8 mouse cellular contexts compared by ENCODE assay signal in the genomic region with DNA sequence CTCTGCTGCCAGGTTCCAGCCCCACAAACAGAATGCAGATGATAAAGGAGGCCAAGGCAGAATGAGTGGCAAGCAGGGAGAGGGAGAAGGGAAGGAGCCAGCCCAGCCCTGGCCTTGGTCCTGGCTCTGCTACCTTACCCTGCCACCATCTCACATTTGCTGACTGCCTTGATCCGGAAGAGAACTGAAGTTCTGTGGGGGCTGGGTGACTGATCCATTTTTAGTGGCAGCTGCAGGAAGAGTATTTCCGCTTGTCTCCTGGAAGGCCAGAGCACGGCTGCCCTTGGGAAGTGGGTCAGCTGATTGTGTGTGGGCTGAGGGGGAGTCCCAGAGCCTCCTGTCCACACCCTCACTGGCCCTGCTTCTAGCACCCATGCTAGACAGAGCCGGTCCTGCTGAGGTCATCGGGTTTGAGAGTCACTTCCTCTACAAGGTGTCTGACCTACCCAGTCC. TPM values are rescaled to one million over a fixed set of nuclear protein-coding genes. Genes with fewer than 3 reads are reported as not detected.
A peak's percentile ranks its signal among the peaks of the same experiment; 100 is the strongest.
DNase-seq lines count a peak whose midpoint lies in the region; ATAC-seq and TF ChIP-seq lines count a peak whose summit lies in the region.

No protein-coding gene starts in this region.

- intact Hi-C loops in gastrocnemius, adult 2 months (cut with DNase I): loop anchor here (2.0 kb wide), 1 partner anchor 38 kb away; a partner anchor contains a TSS
- intact Hi-C loops in left cerebral cortex, postnatal 25 days (cut with DNase I): loop anchor here (2.0 kb wide), 1 partner anchor 38 kb away; a partner anchor contains a TSS

- ATAC-seq in hindbrain, embryonic 16.5 days: peak; percentile 48; the same call in 1 of the 2 replicates
- ATAC-seq in monocyte, adult 5-6 weeks (replicated peaks; ENCODE audit: insufficient number of reproducible peaks, low FRiP score, low TSS enrichment, poor library complexity, severe bottlenecking): peak; percentile 77

- peaks cover 2% of the 10 kb centered on the region; the same call in 1 of the 2 replicates for H3K4me1 ChIP-seq in hindbrain, embryonic 16.5 days (ENCODE audit: control insufficient read depth, insufficient read depth, low read depth, low read length)

- no peak for TF ChIP-seq CTCF in gastrocnemius, adult 2 months (IDR thresholded peaks at IDR 0.05)

- no peaks in the 10 kb centered on the region for H3K9me3 ChIP-seq in hindbrain, embryonic 16.5 days (ENCODE audit: control insufficient read depth, low read length)

- no peaks in the 10 kb centered on the region for H3K27me3 ChIP-seq in hindbrain, embryonic 16.5 days (replicated peaks; ENCODE audit: control insufficient read depth, insufficient read depth, low read length)

- peaks cover 9% of the 10 kb centered on the region; the same call in 1 of the 2 replicates for H3K36me3 ChIP-seq in hindbrain, embryonic 16.5 days (ENCODE audit: control insufficient read depth, insufficient read depth, low read length)

- H3K9ac ChIP-seq in hindbrain, embryonic 16.5 days (ENCODE audit: low read depth, low read length): no peak overlapping the region

- peak overlapping the region; percentile 53 for H3K4me3 ChIP-seq in gastrocnemius, adult 2 months
- H3K4me3 ChIP-seq in hindbrain, embryonic 16.5 days (ENCODE audit: low read length): no peak overlapping the region

- 71% methylated on average over 5 of the region's 5 CpGs for WGBS in hindbrain, embryonic 16.5 days

- no peak overlapping the region for H3K4me2 ChIP-seq in hindbrain, embryonic 16.5 days (ENCODE audit: low read length)

- DNase-seq in layer of hippocampus, adult 11-12 months (ENCODE audit: low spot score): peak; percentile 58
- no peak for DNase-seq in layer of hippocampus, adult 8-10 months (ENCODE audit: low spot score in 2 of 2)
- peak; percentile 64 for DNase-seq in adrenal gland, postnatal 25 days
- DNase-seq in gastrocnemius, adult 2 months: peak; percentile 84
- peak; percentile 47 to 71 for DNase-seq in left cerebral cortex, postnatal 25 days (ENCODE audit: low spot score in 2 of 2)
- no peak for DNase-seq in urinary bladder, postnatal 10 days (ENCODE audit: low spot score)

- H3K27ac ChIP-seq in gastrocnemius, adult 2 months: peak overlapping the region; percentile 95
- no peak overlapping the region; the same call in 1 of the 2 replicates for H3K27ac ChIP-seq in hindbrain, embryonic 16.5 days (ENCODE audit: low read depth, low read length)

RNA-seq across cellular contexts. Expression of a gene that starts 38.5 kb away (rescaled TPM):
- 10 to 100 TPM; 60.8 to 76.0 (median 71.2) TPM for total RNA-seq in layer of hippocampus, adult 8-10 months (2022)
- 110 and 126 TPM in 2 replicates for total RNA-seq in adrenal gland, postnatal 25 days (2021)
- 10 to 100 TPM; 38.2 to 41.8 TPM for total RNA-seq in gastrocnemius, adult 2 months (2021)
- 61.9 and 69.2 TPM in 2 replicates for polyA plus RNA-seq in hindbrain, embryonic 16.5 days (2015; fragmentation: Nextera tagmentation; extraction: Ambion mirVana)
- total RNA-seq in left cerebral cortex, postnatal 25 days (2021): 10 to 100 TPM; 55.5 to 63.4 TPM
- total RNA-seq in monocyte, adult 5-6 weeks (2017): 178 to 219 TPM (median 197 TPM) in 3 replicates

RNA-seq across cellular contexts. Expression of a gene that starts 46.9 kb away (rescaled TPM):
- 10 to 100 TPM; 10.2 to 16.2 (median 13.8) TPM for total RNA-seq in layer of hippocampus, adult 8-10 months (2022)
- 26.8 and 37.1 TPM in 2 replicates for total RNA-seq in adrenal gland, postnatal 25 days (2021)
- 10 to 100 TPM; 28.9 to 35.8 TPM for total RNA-seq in gastrocnemius, adult 2 months (2021)
- 64.3 and 66.8 TPM in 2 replicates for polyA plus RNA-seq in hindbrain, embryonic 16.5 days (2015; fragmentation: Nextera tagmentation; extraction: Ambion mirVana)
- 10 to 100 TPM; 14.3 to 15.6 TPM for total RNA-seq in left cerebral cortex, postnatal 25 days (2021)
- 3.2 to 6.6 TPM (median 6.3 TPM) in 3 replicates for total RNA-seq in monocyte, adult 5-6 weeks (2017)

RNA-seq across cellular contexts. Expression of a gene that starts 51.5 kb away (rescaled TPM):
- total RNA-seq in layer of hippocampus, adult 8-10 months (2022): 10 to 100 TPM; 28.5 to 41.7 (median 36.6) TPM
- 17.0 and 25.1 TPM in 2 replicates for total RNA-seq in adrenal gland, postnatal 25 days (2021)
- 1 to 10 TPM; 7.0 to 8.4 TPM for total RNA-seq in gastrocnemius, adult 2 months (2021)
- polyA plus RNA-seq in hindbrain, embryonic 16.5 days (2015; fragmentation: Nextera tagmentation; extraction: Ambion mirVana): 50.3 and 53.7 TPM in 2 replicates
- total RNA-seq in left cerebral cortex, postnatal 25 days (2021): 10 to 100 TPM; 22.2 to 30.7 TPM
- 7.2 to 12.8 TPM (median 7.3 TPM) in 3 replicates for total RNA-seq in monocyte, adult 5-6 weeks (2017)

Comparison
In these comparisons a context has a peak if more than half of its experiments do, and no peak if none do; other contexts are left out.
1. DNase-seq: peak in layer of hippocampus, adult 11-12 months (single experiment), adrenal gland, postnatal 25 days (single experiment), gastrocnemius, adult 2 months (single experiment) and left cerebral cortex, postnatal 25 days (2 of 2); none in layer of hippocampus, adult 8-10 months (0 of 2) and urinary bladder, postnatal 10 days (single experiment).